Mouse (Mus musculus): Measurements from ENCODE around the gene Dcakd. TPM values are rescaled to one million over a fixed set of nuclear protein-coding genes. Genes with fewer than 3 reads are reported as not detected.
A peak's percentile ranks its signal among the peaks of the same experiment; 100 is the strongest.

The Dcakd gene
- polyA plus RNA-seq, 1 experiment from 2014 or later: 323 TPM

GRCm38 (mm10) chr11:102972326-102972725, 55.8 kb downstream of the Dcakd start:
- Histone ChIP-seq H3K9ac (ENCODE audit: low read length) (no peak overlapping the region), H3K4me3 (ENCODE audit: low read depth, low read length) (no peak overlapping the region), H3K27me3 (ENCODE audit: control insufficient read depth, insufficient read depth, low read length) (peaks cover 4% of the 10 kb centered on the region; the same call in 1 of the 2 replicates), H3K9me3 (ENCODE audit: control insufficient read depth, low read length) (no peaks in the 10 kb centered on the region), H3K27ac (ENCODE audit: low read depth, low read length) (no peak overlapping the region), H3K36me3 (ENCODE audit: control insufficient read depth, insufficient read depth, low read length) (no peaks in the 10 kb centered on the region), H3K4me1 (ENCODE audit: control insufficient read depth, insufficient read depth, low read length) (no peaks in the 10 kb centered on the region), H3K4me2 (ENCODE audit: low read depth) (no peak overlapping the region)
- DNase-seq (ENCODE audit: low spot score): no peak
- 70% methylated on average over 1 of the region's 1 CpGs for WGBS
- no peak for ATAC-seq (ENCODE audit: insufficient read depth, low FRiP score, low TSS enrichment)

GRCm38 (mm10) chr11:102971604-102972003, 56.5 kb downstream of the Dcakd start:
- Histone ChIP-seq H3K4me1 (ENCODE audit: control insufficient read depth, insufficient read depth, low read length) (no peaks in the 10 kb centered on the region), H3K9ac (ENCODE audit: low read length) (no peak overlapping the region), H3K4me3 (ENCODE audit: low read depth, low read length) (no peak overlapping the region), H3K36me3 (ENCODE audit: control insufficient read depth, insufficient read depth, low read length) (no peaks in the 10 kb centered on the region), H3K27ac (ENCODE audit: low read depth, low read length) (no peak overlapping the region), H3K27me3 (ENCODE audit: control insufficient read depth, insufficient read depth, low read length) (peaks cover 4% of the 10 kb centered on the region; the same call in 1 of the 2 replicates), H3K4me2 (ENCODE audit: low read depth) (no peak overlapping the region), H3K9me3 (ENCODE audit: control insufficient read depth, low read length) (no peaks in the 10 kb centered on the region)
- 58% methylated on average over 5 of the region's 5 CpGs for WGBS
- DNase-seq (ENCODE audit: low spot score): no peak
- ATAC-seq (ENCODE audit: insufficient read depth, low FRiP score, low TSS enrichment): no peak

GRCm38 (mm10) chr11:102964547-102965091, 63.5 kb downstream of the Dcakd start:
- ATAC-seq (ENCODE audit: insufficient read depth, low FRiP score, low TSS enrichment): no peak
- Histone ChIP-seq H3K9me3 (ENCODE audit: control insufficient read depth, low read length) (no peaks in the 10 kb centered on the region), H3K27me3 (ENCODE audit: control insufficient read depth, insufficient read depth, low read length) (0 out of 2 replicates have a peak, but pooled peaks cover 3% of the 10 kb centered on the region), H3K4me3 (ENCODE audit: low read depth, low read length) (no peak overlapping the region), H3K27ac (ENCODE audit: low read depth, low read length) (no peak overlapping the region), H3K36me3 (ENCODE audit: control insufficient read depth, insufficient read depth, low read length) (no peaks in the 10 kb centered on the region), H3K9ac (ENCODE audit: low read length) (no peak overlapping the region), H3K4me1 (ENCODE audit: control insufficient read depth, insufficient read depth, low read length) (peaks cover 17% of the 10 kb centered on the region), H3K4me2 (ENCODE audit: low read depth) (no peak overlapping the region)
- WGBS: 74% methylated on average over 16 of the region's 16 CpGs
- DNase-seq (ENCODE audit: low spot score): no peak

- Histone ChIP-seq H3K4me1 (ENCODE audit: control insufficient read depth, insufficient read depth, low read length) (peaks cover 17% of the 10 kb centered on the region), H3K4me3 (ENCODE audit: low read depth, low read length) (no peak overlapping the region), H3K9ac (ENCODE audit: low read length) (peak overlapping the region; percentile 20), H3K27me3 (ENCODE audit: control insufficient read depth, insufficient read depth, low read length) (0 out of 2 replicates have a peak, but pooled peaks cover 3% of the 10 kb centered on the region), H3K4me2 (ENCODE audit: low read depth) (peak overlapping the region; percentile 24), H3K27ac (ENCODE audit: low read depth, low read length) (peak overlapping the region; percentile 53), H3K9me3 (ENCODE audit: control insufficient read depth, low read length) (no peaks in the 10 kb centered on the region), H3K36me3 (ENCODE audit: control insufficient read depth, insufficient read depth, low read length) (no peaks in the 10 kb centered on the region)
- ATAC-seq (ENCODE audit: insufficient read depth, low FRiP score, low TSS enrichment): no peak
- peak; percentile 53 for DNase-seq (ENCODE audit: low spot score)
- WGBS: 22% methylated on average over 24 of the region's 24 CpGs
Observed at GRCm38 (mm10) chr11:102963855-102964546, 64.1 kb downstream of the Dcakd start.

- H3K27ac ChIP-seq (ENCODE audit: low read depth, low read length): peak overlapping the region; percentile 53
- peaks cover 17% of the 10 kb centered on the region for H3K4me1 ChIP-seq (ENCODE audit: control insufficient read depth, insufficient read depth, low read length)
- ATAC-seq (ENCODE audit: insufficient read depth, low FRiP score, low TSS enrichment) (peak; percentile 53), DNase-seq (ENCODE audit: low spot score) (peak; percentile 61)
- peak overlapping the region; percentile 24 for H3K4me2 ChIP-seq (ENCODE audit: low read depth)
- H3K4me3 ChIP-seq (ENCODE audit: low read depth, low read length): peak overlapping the region; percentile 4; the same call in 1 of the 2 replicates
- H3K9me3 ChIP-seq (ENCODE audit: control insufficient read depth, low read length): no peaks in the 10 kb centered on the region
- peak overlapping the region; percentile 20 for H3K9ac ChIP-seq (ENCODE audit: low read length)
- WGBS: 4% methylated on average over 16 of the region's 16 CpGs
- H3K27me3 ChIP-seq (ENCODE audit: control insufficient read depth, insufficient read depth, low read length): 0 out of 2 replicates have a peak, but pooled peaks cover 3% of the 10 kb centered on the region
- H3K36me3 ChIP-seq (ENCODE audit: control insufficient read depth, insufficient read depth, low read length): no peaks in the 10 kb centered on the region
Observed at GRCm38 (mm10) chr11:102963246-102963854, 64.8 kb downstream of the Dcakd start.

GRCm38 (mm10) chr11:102962861-102963245, 65.3 kb downstream of the Dcakd start:
- H3K4me2 ChIP-seq (ENCODE audit: low read depth): peak overlapping the region; percentile 24
- no peaks in the 10 kb centered on the region for H3K36me3 ChIP-seq (ENCODE audit: control insufficient read depth, insufficient read depth, low read length)
- H3K27ac ChIP-seq (ENCODE audit: low read depth, low read length): peak overlapping the region; percentile 7; the same call in 1 of the 2 replicates
- DNase-seq (ENCODE audit: low spot score): no peak
- no peaks in the 10 kb centered on the region for H3K9me3 ChIP-seq (ENCODE audit: control insufficient read depth, low read length)
- WGBS: 23% methylated on average over 7 of the region's 7 CpGs
- H3K27me3 ChIP-seq (ENCODE audit: control insufficient read depth, insufficient read depth, low read length): 0 out of 2 replicates have a peak, but pooled peaks cover 3% of the 10 kb centered on the region
- peak overlapping the region; percentile 4; the same call in 1 of the 2 replicates for H3K4me3 ChIP-seq (ENCODE audit: low read depth, low read length)
- peak overlapping the region; percentile 20; the same call in 1 of the 2 replicates for H3K9ac ChIP-seq (ENCODE audit: low read length)
- H3K4me1 ChIP-seq (ENCODE audit: control insufficient read depth, insufficient read depth, low read length): peaks cover 17% of the 10 kb centered on the region
- ATAC-seq (ENCODE audit: insufficient read depth, low FRiP score, low TSS enrichment): no peak

GRCm38 (mm10) chr11:102961082-102961481, 67.1 kb downstream of the Dcakd start:
- no peaks in the 10 kb centered on the region for H3K9me3 ChIP-seq (ENCODE audit: control insufficient read depth, low read length)
- H3K27ac ChIP-seq (ENCODE audit: low read depth, low read length): no peak overlapping the region
- DNase-seq (ENCODE audit: low spot score) (no peak), ATAC-seq (ENCODE audit: insufficient read depth, low FRiP score, low TSS enrichment) (no peak)
- H3K9ac ChIP-seq (ENCODE audit: low read length): no peak overlapping the region
- 94% methylated on average over 4 of the region's 4 CpGs for WGBS
- peaks cover 17% of the 10 kb centered on the region for H3K4me1 ChIP-seq (ENCODE audit: control insufficient read depth, insufficient read depth, low read length)
- H3K4me3 ChIP-seq (ENCODE audit: low read depth, low read length): no peak overlapping the region
- H3K4me2 ChIP-seq (ENCODE audit: low read depth): no peak overlapping the region
- H3K36me3 ChIP-seq (ENCODE audit: control insufficient read depth, insufficient read depth, low read length): no peaks in the 10 kb centered on the region
- H3K27me3 ChIP-seq (ENCODE audit: control insufficient read depth, insufficient read depth, low read length): 0 out of 2 replicates have a peak, but pooled peaks cover 3% of the 10 kb centered on the region

- Histone ChIP-seq H3K4me2 (ENCODE audit: low read depth) (no peak overlapping the region), H3K27ac (ENCODE audit: low read depth, low read length) (no peak overlapping the region), H3K4me1 (ENCODE audit: control insufficient read depth, insufficient read depth, low read length) (peaks cover 10% of the 10 kb centered on the region), H3K4me3 (ENCODE audit: low read depth, low read length) (no peak overlapping the region), H3K9me3 (ENCODE audit: control insufficient read depth, low read length) (no peaks in the 10 kb centered on the region), H3K9ac (ENCODE audit: low read length) (no peak overlapping the region), H3K36me3 (ENCODE audit: control insufficient read depth, insufficient read depth, low read length) (no peaks in the 10 kb centered on the region), H3K27me3 (ENCODE audit: control insufficient read depth, insufficient read depth, low read length) (no peaks in the 10 kb centered on the region)
- 73% methylated on average over 1 of the region's 1 CpGs for WGBS
- ATAC-seq (ENCODE audit: insufficient read depth, low FRiP score, low TSS enrichment): no peak
- no peak for DNase-seq (ENCODE audit: low spot score)
Observed at GRCm38 (mm10) chr11:102958870-102959269, 69.3 kb downstream of the Dcakd start.

Data from neural tube, embryonic 11.5 days (tissue).